Mouse (Mus musculus) R1 (cell line): Measurements from ENCODE around the gene Zfp607b.

Source experiments
- DNase-seq: peaks from one replicate; pipeline ENCODE4 v3.0.0-alpha.2; 2018; ENCODE audit warnings: low read depth, low spot score

The Zfp607b gene

GRCm38 (mm10) chr7:27688815-27689612 lies at the start of gene Zfp607b:
Zfp607b (plus strand) TSS chr7:27689340.
- DNase-seq = peak; percentile 99

- DNase-seq = peak; percentile 79
Measured at GRCm38 (mm10) chr7:27644471-27644870, 44.7 kb upstream of the Zfp607b start.

GRCm38 (mm10) chr7:27646516-27646915 lies 42.6 kb upstream of the Zfp607b start:
- DNase-seq = peak; percentile 87

- peak; percentile 90 for DNase-seq
Measured at GRCm38 (mm10) chr7:27647281-27648002, 41.7 kb upstream of the Zfp607b start.

GRCm38 (mm10) chr7:27649723-27650122 lies 39.4 kb upstream of the Zfp607b start:
- peak; percentile 94 for DNase-seq

- DNase-seq = peak; percentile 97
Measured at GRCm38 (mm10) chr7:27650949-27651348, 38.2 kb upstream of the Zfp607b start.

GRCm38 (mm10) chr7:27653681-27654437 lies 35.3 kb upstream of the Zfp607b start, which contains the start of gene Ttc9b:
Ttc9b (plus strand) TSS chr7:27653915.
- DNase-seq = peak; percentile 75

- peak; percentile 78 for DNase-seq
Measured at GRCm38 (mm10) chr7:27654607-27655276, 34.4 kb upstream of the Zfp607b start.

- DNase-seq = no peak
Measured at GRCm38 (mm10) chr7:27655545-27655944, 33.6 kb upstream of the Zfp607b start.

- DNase-seq = no peak
Measured at GRCm38 (mm10) chr7:27656600-27656999, 32.5 kb upstream of the Zfp607b start.

GRCm38 (mm10) chr7:27657824-27658395 lies 31.2 kb upstream of the Zfp607b start:
- DNase-seq = no peak

- DNase-seq = peak; percentile 34
Measured at GRCm38 (mm10) chr7:27658712-27659663, 30.2 kb upstream of the Zfp607b start.

GRCm38 (mm10) chr7:27662038-27662437 lies 27.1 kb upstream of the Zfp607b start:
- DNase-seq = no peak

- DNase-seq = no peak
Measured at GRCm38 (mm10) chr7:27673064-27673574, 16.0 kb upstream of the Zfp607b start.

- no peak for DNase-seq
Measured at GRCm38 (mm10) chr7:27673575-27674131, 15.5 kb upstream of the Zfp607b start.

- DNase-seq = no peak
Measured at GRCm38 (mm10) chr7:27674195-27674521, 15.0 kb upstream of the Zfp607b start.

- peak; percentile 98 for DNase-seq
Measured at GRCm38 (mm10) chr7:27674522-27675221, 14.5 kb upstream of the Zfp607b start, which contains the start of gene Map3k10. Map3k10 (minus strand) TSS chr7:27674598.

GRCm38 (mm10) chr7:27675222-27675612 lies 13.9 kb upstream of the Zfp607b start:
- DNase-seq = no peak

- peak; percentile 37 for DNase-seq
Measured at GRCm38 (mm10) chr7:27683218-27683617, 5.9 kb upstream of the Zfp607b start.
